Mouse (Mus musculus) cerebellum, adult 2 months (tissue): ENCODE measurements around the gene Evpl. TPM values are rescaled to one million over a fixed set of nuclear protein-coding genes. Genes with fewer than 3 reads are reported as not detected.

Source experiments
- DNase-seq, 2 experiments: peaks; one replicate each; pipeline ENCODE4 v3.0.0; 2021
- H3K27ac ChIP-seq: fragments of 200-500 bp; 2 replicates; pipeline ENCODE4 v1.5.1; 2012; ENCODE audit warnings: low read length, control low read depth, inconsistent platforms; ENCODE audit not compliant: insufficient read depth
- H3K27me3 ChIP-seq: fragments of 200-500 bp; 2 replicates; pipeline ENCODE4 v1.6.1; 2012; ENCODE audit warnings: inconsistent platforms, mild to moderate bottlenecking, low read length, moderate library complexity; ENCODE audit not compliant: control insufficient read depth, insufficient read depth
- H3K4me1 ChIP-seq: fragments of 200-500 bp; 2 replicates; pipeline ENCODE4 v1.6.1; 2011; ENCODE audit warnings: low read length; ENCODE audit not compliant: control insufficient read depth, insufficient read depth
- H3K4me3 ChIP-seq: fragments of 200-500 bp; replicated peaks from 2 replicates; pipeline ENCODE3; 2011; ENCODE audit warnings: mild to moderate bottlenecking, low read depth, low read length, control low read depth; ENCODE audit not compliant: insufficient read depth
- CTCF ChIP-seq: fragments of 200-500 bp; IDR thresholded peaks from 2 replicates; pipeline ENCODE4 v1.5.1; 2011; ENCODE audit warnings: low read depth, mild to moderate bottlenecking, control low read depth, low read length, moderate library complexity, borderline replicate concordance; ENCODE audit not compliant: insufficient read depth
- POLR2A ChIP-seq: fragments of 200-500 bp; IDR thresholded peaks from 2 replicates; pipeline ENCODE4 v1.6.1; 2011; ENCODE audit warnings: low read length, control low read depth, borderline replicate concordance; ENCODE audit not compliant: insufficient read depth
- WGBS: fragments of 180-500 bp; shearing (Covaris S2); methylation state at CpG from one replicate; pipeline ENCODE4 v1.1.7; 2018; 5-methylcytosine and 5-hydroxymethylcytosine counted together
- polyA plus RNA-seq: library from polyadenylated mRNA; depleted of rRNA; stranded (reverse); fragments of >200 nt; gene quantifications from 2 replicates; pipeline ENCODE4 v1.2.3, GENCODE M21; 2012

The Evpl gene
- polyA plus RNA-seq, 1 experiment, result 1.6 TPM

GRCm38 (mm10) chr11:116216549-116216948 is 21.3 kb downstream of the Evpl start:
- 82% methylated on average over 11 of the region's 11 CpGs for WGBS
- no peak for TF ChIP-seq CTCF
- TF ChIP-seq POLR2A, result no peak

GRCm38 (mm10) chr11:116215991-116216390 is 21.9 kb downstream of the Evpl start:
- DNase-seq, result no peak
- Histone ChIP-seq H3K27ac (no peak overlapping the region), H3K4me3 (no peak overlapping the region), H3K4me1 (peaks cover 6% of the 10 kb centered on the region; the same call in 1 of the 2 replicates), H3K27me3 (no peaks in the 10 kb centered on the region)
- TF ChIP-seq CTCF, result no peak
- no peak for TF ChIP-seq POLR2A
- WGBS, result 94% methylated on average over 6 of the region's 6 CpGs

More at GRCm38 (mm10) chr11:116216549-116216948, 21.3 kb downstream of the Evpl start:
- H3K27me3 ChIP-seq, result no peaks in the 10 kb centered on the region
- no peak overlapping the region for H3K27ac ChIP-seq
- H3K4me3 ChIP-seq, result no peak overlapping the region
- DNase-seq, result no peak
- H3K4me1 ChIP-seq, result peaks cover 6% of the 10 kb centered on the region; the same call in 1 of the 2 replicates

GRCm38 (mm10) chr11:116215181-116215580 is 22.7 kb downstream of the Evpl start:
- Histone ChIP-seq H3K4me1 (peaks cover 6% of the 10 kb centered on the region; the same call in 1 of the 2 replicates), H3K27me3 (no peaks in the 10 kb centered on the region), H3K27ac (no peak overlapping the region), H3K4me3 (no peak overlapping the region)
- DNase-seq, result no peak
- WGBS, result 80% methylated on average over 7 of the region's 7 CpGs
- TF ChIP-seq CTCF, result no peak
- TF ChIP-seq POLR2A, result no peak

- no peak overlapping the region for H3K4me3 ChIP-seq
- no peak for DNase-seq
- WGBS, result 85% methylated on average over 13 of the region's 13 CpGs
- TF ChIP-seq CTCF (no peak), POLR2A (no peak)
- H3K27ac ChIP-seq, result no peak overlapping the region
- H3K4me1 ChIP-seq, result peaks cover 6% of the 10 kb centered on the region; the same call in 1 of the 2 replicates
- H3K27me3 ChIP-seq, result no peaks in the 10 kb centered on the region
These were observed 23.9 kb downstream of the Evpl start for GRCm38 (mm10) chr11:116213877-116214510.

GRCm38 (mm10) chr11:116212847-116213246 is 25.0 kb downstream of the Evpl start:
- Histone ChIP-seq H3K27me3 (no peaks in the 10 kb centered on the region), H3K4me3 (no peak overlapping the region), H3K4me1 (no peaks in the 10 kb centered on the region), H3K27ac (no peak overlapping the region)
- DNase-seq, result no peak
- TF ChIP-seq POLR2A (no peak), CTCF (no peak)
- 91% methylated on average over 6 of the region's 6 CpGs for WGBS

GRCm38 (mm10) chr11:116210696-116211095 is 27.2 kb downstream of the Evpl start:
- Histone ChIP-seq H3K27ac (no peak overlapping the region), H3K4me1 (no peaks in the 10 kb centered on the region), H3K27me3 (no peaks in the 10 kb centered on the region), H3K4me3 (no peak overlapping the region)
- no peak for DNase-seq
- TF ChIP-seq CTCF (no peak), POLR2A (no peak)
- WGBS, result 79% methylated on average over 5 of the region's 5 CpGs

- no peak overlapping the region for H3K27ac ChIP-seq
- no peak for DNase-seq
- no peak overlapping the region for H3K4me3 ChIP-seq
- no peaks in the 10 kb centered on the region for H3K27me3 ChIP-seq
- TF ChIP-seq CTCF (no peak), POLR2A (no peak)
- 80% methylated on average over 8 of the region's 8 CpGs for WGBS
- no peaks in the 10 kb centered on the region for H3K4me1 ChIP-seq
These were observed 28.6 kb downstream of the Evpl start for GRCm38 (mm10) chr11:116209257-116209656.

GRCm38 (mm10) chr11:116208660-116209059 is 29.2 kb downstream of the Evpl start:
- WGBS, result 83% methylated on average over 3 of the region's 3 CpGs
- Histone ChIP-seq H3K27ac (no peak overlapping the region), H3K4me1 (no peaks in the 10 kb centered on the region), H3K4me3 (no peak overlapping the region), H3K27me3 (no peaks in the 10 kb centered on the region)
- no peak for DNase-seq
- TF ChIP-seq POLR2A, result no peak
- TF ChIP-seq CTCF, result no peak
